Mouse (Mus musculus) lung, postnatal 25 days (tissue): ENCODE results near the gene Lrrc36.
A peak's percentile ranks its signal among the peaks of the same experiment; 100 is the strongest.

Experiments
- DNase-seq: peaks from one replicate; pipeline ENCODE4 v3.0.0; 2022; ENCODE audit warnings: low spot score

Lrrc36 gene

GRCm38 (mm10) chr8:105413391-105413790 is at the start of gene Lrrc36, which contains the start of gene Kctd19:
TSS of gene Lrrc36 (plus strand) at chr8:105413571.
TSS of gene Kctd19 (minus strand) at chr8:105413502.
- DNase-seq: peak; percentile 79

DNA sequence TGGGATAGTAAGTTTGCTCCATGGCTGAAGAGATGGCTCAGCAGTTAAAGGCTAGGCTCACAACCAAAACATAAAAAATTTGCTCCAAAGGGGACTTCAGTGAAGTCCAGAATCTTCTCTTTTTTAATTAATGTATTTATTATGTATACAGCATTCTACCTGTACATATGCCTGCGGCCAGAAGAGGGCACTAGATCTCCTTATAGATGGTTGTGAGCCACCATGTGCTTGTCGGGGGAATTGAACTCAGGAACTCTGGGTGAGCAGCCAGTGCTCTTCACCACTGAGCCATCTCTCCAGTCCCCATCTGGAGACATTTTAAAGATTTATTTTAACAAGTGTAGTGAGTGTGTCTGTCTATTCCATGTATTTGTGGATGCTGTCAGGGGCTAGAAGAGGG is 46.3 kb upstream of the Lrrc36 start:
- no peak for DNase-seq

- no peak for DNase-seq
These were observed 40.9 kb upstream of the Lrrc36 start for GRCm38 (mm10) chr8:105372473-105372872.

DNA sequence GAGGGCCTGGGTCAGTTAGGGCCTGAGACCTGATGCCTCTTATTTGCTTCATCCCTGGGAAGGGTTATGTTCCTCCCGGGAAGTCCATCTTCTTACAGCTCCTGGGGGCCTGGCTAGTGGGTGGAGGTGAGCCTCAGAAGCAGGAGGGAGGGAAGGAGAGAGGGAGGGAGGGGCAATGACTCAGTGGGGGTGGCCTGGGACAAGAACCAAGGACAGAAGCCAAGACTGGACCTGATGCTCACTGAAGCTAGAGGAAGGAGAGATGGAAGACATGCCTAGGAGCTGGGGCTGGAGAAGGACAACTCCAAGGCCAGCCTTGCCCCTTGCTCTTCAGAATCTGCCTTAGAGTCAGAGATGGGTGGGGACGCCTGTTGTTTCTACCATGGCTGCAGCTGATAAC is 40.3 kb upstream of the Lrrc36 start, which contains the start of gene Plekhg4:
Gene Plekhg4, plus strand, starts transcription at position 243 of the 400 bp plus-strand sequence.
- no peak for DNase-seq

DNA sequence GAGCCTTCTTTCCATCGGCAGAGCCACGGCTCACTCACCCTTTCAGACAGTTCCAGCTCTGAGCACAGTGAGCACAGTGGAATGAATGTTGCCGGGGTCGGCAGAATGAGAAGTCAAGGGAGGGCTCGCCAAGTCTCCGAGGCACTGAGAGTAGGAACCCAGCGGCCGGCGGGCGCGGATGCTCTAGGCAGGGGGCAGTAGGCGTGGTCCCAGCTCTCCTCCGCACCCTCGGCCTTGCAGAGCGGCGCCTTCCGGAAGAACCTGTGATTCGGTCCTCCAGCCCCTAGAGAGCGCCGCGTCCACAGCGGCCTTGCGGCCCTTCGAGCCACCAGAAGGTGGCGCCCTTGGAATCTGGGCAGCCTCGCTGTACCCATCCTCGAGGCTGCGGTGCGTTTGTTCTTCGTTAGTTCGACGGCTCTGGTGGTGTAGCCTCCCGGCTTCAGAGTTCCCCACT is 38.8 kb upstream of the Lrrc36 start:
- peak; percentile 24 for DNase-seq

DNA sequence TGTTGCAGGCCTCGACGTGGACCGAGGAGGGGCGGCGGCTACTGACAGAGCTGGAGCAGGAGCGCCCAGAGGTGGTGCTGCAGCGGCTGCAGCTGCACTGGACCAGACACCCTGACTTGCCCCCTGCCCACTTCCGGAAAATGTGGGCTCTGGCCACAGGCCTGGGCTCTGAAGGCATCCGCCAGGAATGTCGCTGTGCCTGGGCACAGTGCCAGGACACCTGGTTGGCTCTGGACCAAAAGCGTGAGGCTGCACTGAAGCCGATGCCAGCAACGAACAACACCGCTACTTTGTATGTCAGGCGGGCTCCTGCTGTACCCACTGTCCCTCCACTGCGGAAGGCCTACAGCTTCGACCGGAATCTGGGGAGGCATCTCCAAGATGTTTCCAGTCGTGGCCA is 34.7 kb upstream of the Lrrc36 start:
- peak; percentile 63 for DNase-seq

- no peak for DNase-seq
These were observed 33.1 kb upstream of the Lrrc36 start for GRCm38 (mm10) chr8:105380308-105380707.

DNA sequence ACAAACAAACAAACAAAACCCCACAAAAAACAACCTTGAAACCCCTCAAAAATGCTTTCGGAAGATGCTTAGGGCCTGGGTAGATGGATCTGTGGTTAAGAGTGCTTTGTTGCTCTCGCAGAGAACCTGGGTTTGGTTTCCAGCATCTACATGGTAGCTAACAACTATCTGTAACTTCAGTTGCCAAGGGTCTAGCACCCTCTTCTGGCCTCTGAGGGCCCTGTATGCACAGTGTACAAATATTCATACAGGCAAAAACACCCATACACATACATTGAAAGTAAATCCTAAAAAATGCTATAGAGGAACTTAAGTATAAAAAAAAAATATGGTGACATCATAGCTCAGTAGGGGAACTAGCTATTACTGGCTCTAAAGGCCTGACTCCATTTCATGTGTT is 29.3 kb upstream of the Lrrc36 start:
- no peak for DNase-seq

GRCm38 (mm10) chr8:105387151-105387550 is 26.2 kb upstream of the Lrrc36 start:
- DNase-seq: peak; percentile 52

DNA sequence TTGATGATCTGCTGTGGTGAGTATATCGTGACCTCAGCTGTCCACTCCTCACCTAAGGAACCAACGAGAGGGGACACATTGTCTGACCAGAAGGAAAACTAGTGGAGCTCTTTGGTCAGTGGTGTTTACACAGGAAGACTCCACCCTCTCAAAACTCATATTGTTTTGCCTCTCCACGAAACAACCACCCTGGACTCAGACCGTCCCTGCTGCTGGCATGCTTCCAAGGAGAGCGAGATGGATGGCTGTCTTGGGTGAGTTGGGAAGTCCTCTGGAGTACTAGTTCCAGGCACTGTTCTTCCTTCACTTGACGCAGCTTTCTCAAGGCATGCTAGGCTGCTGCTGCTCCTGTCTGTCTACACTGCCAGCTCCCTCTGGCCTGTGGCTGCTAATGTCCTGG is 24.3 kb upstream of the Lrrc36 start:
- peak; percentile 48 for DNase-seq

DNA sequence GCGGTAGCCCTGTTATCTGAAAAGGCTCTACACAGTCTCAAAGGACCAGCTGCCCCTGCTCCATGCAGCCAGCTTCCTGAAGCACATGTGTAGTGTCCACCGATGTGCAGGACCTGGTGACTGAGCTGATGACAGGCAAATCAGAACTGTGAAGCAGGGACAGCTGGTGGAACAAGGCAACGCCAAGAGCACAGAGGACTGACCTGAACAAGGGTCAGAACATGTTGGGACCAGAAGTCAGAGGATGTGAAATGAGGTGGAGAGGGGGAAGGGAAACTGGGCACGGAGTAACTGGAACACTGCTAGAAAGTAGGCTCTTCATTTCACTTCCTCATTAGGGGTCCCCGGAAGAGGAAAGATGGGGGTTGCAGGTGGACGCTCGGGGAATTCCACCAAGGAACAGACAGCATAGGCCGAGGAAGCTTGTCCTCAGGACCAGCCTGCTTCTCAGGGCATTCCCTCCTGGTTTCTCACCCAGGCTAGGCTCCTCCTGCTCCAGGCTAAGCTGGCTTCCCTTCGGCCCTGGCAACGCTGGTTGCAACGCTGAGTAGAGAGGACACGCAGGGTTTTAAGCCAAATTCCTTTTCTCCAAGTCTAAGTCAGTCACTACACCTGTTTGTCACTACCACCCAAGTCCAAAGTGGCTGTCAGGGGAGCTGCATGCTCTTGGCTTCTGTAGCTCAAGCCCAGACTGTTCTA is 20.1 kb upstream of the Lrrc36 start:
- DNase-seq: peak; percentile 30

- peak; percentile 65 for DNase-seq
These were observed 19.5 kb upstream of the Lrrc36 start for GRCm38 (mm10) chr8:105393915-105394314.

DNA sequence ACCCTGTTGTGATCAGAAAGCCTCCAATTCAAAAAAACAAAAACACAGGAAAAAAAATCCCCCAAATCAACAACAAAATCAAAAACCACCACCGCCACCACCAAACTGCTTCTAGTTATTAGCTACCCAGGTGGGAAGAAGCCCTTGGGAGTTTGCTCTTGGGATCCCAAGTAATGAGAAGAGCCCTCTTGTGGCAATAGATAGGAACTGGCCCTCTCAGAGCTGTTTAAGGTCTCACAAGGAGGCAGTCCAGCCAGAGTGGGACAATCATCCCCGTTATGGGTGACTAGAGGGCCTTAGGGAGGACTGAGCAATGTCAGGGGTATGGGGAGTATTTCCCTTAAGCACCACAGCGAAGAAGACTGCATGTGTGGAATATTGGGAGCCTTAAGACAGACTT is 15.6 kb upstream of the Lrrc36 start:
- peak; percentile 79 for DNase-seq

- no peak for DNase-seq
These were observed 13.4 kb upstream of the Lrrc36 start for GRCm38 (mm10) chr8:105400016-105400415.

DNA sequence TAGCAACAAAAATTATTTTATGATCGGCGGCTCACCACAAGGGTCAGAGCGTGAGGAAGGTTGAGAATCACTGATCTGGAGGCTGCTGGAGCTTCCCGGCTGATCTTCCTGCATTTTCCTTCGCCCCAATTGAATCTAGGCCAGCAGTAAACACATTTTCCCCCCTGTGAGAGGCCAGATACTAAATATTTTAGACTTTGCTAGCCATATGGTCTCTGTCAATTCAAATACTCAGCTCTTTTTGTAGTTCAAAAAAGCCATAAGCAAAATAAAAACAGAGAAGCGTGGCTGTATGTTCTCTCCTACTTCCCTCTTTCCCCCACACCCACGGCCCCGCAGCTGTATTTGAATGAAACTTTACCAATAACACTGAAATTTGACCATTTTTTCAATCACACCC is 9.9 kb upstream of the Lrrc36 start:
- no peak for DNase-seq

DNA sequence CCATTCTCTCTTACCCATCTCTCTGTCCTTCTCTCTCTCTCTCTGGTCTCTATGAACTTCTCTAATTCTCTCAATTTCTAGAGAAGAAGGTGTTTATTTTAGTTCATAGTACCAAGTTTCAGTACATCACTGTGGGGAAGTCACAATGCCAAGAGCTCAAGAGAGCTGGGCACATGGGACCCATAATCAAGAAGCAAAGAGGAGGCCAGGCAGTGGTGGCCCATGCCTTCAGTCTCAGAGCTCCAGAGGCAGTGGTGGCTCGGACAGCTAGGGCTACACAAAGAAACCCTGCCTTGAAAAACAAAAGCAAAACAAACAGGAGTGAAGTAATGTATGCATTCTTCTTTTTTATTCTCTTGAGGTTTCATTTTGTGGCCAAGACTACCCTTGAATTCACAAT is 8.9 kb upstream of the Lrrc36 start:
- DNase-seq: no peak

- DNase-seq: peak; percentile 23
These were observed 7.0 kb upstream of the Lrrc36 start for GRCm38 (mm10) chr8:105406416-105406815.

GRCm38 (mm10) chr8:105408331-105408730 is 5.0 kb upstream of the Lrrc36 start:
- DNase-seq: no peak

GRCm38 (mm10) chr8:105409947-105410346 is 3.4 kb upstream of the Lrrc36 start:
- DNase-seq: no peak

- no peak for DNase-seq
These were observed 5.6 kb downstream of the Lrrc36 start for GRCm38 (mm10) chr8:105418992-105419391.

DNA sequence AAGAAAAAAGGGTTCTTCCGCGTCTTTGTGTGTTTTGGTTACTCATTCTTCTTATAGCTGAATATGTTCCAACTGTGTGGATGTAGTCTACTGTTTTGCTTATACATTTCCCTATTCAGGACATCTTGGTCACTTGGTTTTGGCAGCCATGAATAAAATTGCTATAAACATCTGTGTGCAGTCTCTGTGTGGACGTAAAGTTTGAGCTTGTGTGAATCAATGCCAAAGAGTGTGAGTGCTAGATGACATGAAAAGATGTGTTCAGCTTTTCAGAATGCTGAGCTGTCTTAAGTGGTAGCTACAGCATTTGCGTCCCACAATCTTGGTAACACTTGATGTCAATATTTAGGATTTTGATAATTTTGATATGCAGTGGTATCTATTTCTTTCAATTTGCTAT is 6.4 kb downstream of the Lrrc36 start:
- no peak for DNase-seq

GRCm38 (mm10) chr8:105422006-105422405 is 8.6 kb downstream of the Lrrc36 start:
- DNase-seq: no peak

GRCm38 (mm10) chr8:105426878-105427277 is 13.5 kb downstream of the Lrrc36 start:
- peak; percentile 26 for DNase-seq
